Mouse (Mus musculus): ENCODE measurements around the gene Fhad1. TPM values are rescaled to one million over a fixed set of nuclear protein-coding genes. Genes with fewer than 3 reads are reported as not detected.
"Not testable (repeated sequence)": the region's sequence is repeated elsewhere in the genome, so short reads cannot be mapped to it uniquely, and the experiment has no call there.

Gene Fhad1
- 10 to 100 TPM in 1 of 2 experiments, 1 to 10 TPM in 1; 5.1 to 10.8 TPM for total RNA-seq (2021)

DNA sequence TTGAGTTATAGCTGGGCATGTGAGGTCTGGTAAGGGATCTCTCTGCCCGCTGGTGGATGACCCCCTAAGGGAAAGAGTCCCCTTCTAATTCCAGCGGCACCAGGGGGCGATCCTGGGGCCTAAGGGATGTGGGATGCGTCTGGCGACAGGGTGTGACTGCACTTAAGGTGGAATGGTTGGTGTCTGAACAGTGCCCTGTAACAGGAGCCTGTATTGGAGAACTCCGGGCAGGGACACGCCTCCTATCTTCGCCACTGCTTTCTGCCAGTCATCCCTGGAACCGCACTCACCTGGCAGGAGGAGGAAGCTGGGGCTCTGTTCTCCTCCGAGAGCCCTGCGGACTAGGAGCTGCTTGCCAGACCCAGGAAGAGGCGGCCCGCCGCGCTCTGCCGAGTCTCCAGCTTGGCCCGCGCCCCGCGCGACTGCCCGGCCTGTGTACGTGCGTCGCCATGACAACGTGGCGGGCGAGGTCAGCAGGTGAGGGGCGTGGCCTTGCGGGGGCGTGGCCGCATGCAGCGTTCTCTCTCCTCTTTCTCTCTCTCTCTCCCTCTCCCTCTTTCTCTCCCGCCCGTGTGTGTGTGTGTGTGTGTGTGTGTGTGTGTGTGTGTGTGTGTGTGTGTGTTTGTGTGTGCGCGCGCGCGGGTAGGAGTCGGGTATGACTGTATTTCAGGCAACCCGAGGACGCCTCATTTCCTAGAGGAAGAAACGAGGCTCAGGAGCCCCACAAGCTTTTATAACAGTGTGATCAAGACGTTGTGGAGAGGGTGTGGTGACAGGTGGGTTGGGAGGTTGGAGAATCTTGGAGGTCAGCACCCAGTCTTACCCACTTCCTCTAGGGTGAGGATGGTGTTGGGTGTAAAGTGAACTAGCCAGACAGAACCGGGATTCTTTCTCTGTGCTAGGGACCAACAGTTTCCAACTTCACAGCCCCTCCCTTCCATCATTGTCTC, at the start of gene Fhad1:
Fhad1 (minus strand) TSS at position 424 of the 950 bp plus-strand sequence.
- DNase-seq (ENCODE audit: low spot score in 2 of 2) = peak; percentile 53 to 54
- intact Hi-C loops (cut with DNase I) = no loop called here

DNA sequence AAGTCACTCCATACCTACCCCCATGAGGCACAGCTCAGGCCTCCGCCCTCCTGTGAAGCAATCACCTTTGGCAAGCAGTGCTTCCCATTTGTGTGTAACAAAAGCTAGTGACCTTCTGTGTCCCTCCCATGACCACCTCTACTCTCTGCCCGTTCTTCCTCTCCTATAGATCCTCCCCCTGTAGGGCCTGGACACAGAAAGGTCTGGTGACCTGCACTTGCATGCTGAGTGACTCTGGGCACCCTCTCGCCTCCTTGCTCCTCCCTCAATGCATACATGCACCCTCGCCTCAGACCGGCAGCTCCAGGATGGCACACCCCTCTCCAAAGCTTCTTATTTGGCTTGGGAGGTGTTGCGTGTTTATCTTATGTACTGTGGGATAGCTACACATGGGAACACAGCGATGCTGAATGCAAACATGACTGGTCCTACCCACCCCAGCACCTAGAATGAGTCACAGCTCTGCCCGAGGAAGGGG, 48.2 kb upstream of the Fhad1 start:
- intact Hi-C loops (cut with DNase I) = no loop called here

DNA sequence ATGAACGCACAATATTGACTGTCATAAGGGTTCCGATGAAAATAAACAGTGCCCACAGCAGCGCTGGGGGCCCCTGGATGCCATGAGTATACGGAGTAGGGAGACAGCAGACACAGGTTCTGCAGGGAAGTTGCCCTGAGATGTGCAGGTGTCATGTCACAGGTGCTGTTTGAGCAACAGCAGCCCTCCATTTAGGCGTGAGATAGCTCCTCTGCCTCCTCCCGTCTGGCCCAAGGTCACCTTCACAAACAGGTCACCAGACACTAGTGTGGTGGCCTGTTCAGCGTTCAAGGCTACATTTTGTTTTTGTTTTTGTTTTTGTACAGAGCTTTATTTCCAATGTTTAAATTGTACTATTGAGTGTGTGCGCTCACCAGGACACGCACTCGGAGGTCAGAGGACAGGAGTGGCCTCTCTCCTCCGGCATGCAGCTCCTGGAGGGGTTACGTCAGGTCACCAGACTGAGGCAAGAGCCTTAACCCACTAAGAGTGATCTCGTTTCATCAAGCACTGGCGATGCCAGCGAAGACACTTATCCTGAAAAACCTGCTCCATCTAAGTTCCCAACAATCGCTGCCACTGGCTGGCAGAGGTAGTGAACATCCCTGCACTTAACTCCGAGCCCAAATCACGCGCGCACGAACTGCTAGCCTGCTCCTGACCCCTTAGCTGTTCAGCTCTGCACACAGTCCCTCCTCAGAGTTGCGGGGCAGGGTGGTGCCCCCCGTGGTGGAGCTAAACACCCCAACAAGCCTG, 46.8 kb upstream of the Fhad1 start:
- no peak for DNase-seq (ENCODE audit: low spot score in 2 of 2)
- intact Hi-C loops (cut with DNase I) = no loop called here

More for the DNA sequence above, 48.2 kb upstream of the Fhad1 start:
- no peak for DNase-seq (ENCODE audit: low spot score in 2 of 2)

DNA sequence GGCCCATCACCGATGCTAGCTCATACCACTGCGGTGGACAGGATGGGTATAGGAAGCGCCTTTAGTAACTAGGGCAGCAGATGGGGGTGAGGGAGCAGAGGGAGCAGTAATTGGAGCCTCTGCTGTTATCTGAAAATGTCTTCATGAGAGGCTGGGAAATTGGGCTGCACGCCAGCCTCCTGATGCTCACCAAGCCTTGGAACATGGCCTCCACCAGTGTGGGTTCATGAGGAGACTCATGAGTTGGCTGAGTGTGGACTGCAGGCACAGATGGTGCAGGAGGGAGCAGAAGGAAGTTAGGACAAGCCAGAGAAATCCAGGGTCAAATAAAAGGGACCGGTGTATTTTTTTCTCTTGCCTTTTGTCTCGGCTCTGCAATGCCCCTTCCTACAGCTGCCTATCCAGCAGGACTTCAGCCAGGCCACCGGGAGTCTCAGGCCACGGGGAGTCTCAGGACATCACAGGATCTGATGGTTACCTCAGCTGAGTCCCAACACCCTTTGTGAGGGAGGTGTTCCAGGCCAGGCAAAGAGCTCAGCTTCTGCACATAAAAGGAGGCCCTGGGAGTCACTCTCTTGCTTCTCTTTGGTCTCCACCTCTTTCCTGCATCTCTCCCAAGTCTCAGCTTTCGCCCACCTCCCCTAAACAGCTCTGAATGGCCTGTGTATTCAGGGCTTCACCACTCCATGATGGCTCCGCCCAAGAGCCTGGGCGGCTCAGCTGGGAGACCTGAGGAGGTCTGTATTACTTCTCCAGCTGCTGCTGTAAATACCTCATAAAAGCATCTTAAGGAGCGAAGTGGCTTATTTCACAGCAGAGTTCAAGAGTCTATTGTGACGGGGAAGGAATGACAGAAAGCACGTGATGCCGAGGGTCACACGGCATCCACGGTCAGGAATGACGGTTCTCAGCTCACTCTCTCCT, 45.8 kb upstream of the Fhad1 start:
- intact Hi-C loops (cut with DNase I) = no loop called here
- DNase-seq (ENCODE audit: low spot score in 2 of 2) = no peak

DNA sequence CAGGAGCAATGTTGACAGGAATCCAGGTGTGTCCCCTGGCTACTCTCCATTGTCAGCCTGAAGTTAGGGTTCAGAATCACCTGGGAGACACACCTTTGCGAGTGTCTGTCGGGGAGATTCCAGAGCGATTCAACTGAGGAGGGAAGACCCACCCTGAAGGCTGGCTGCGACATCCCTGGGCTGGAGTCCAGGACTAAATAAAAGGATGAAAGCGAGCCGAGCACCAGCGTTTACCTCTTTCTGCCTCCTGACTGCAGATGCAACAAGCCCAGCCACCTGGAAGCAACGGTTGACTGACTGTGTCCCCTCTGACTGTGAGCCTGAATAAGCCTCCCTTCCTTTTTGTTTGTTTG, 44.9 kb upstream of the Fhad1 start:
- intact Hi-C loops (cut with DNase I) = no loop called here
- DNase-seq (ENCODE audit: low spot score in 2 of 2) = no peak

DNA sequence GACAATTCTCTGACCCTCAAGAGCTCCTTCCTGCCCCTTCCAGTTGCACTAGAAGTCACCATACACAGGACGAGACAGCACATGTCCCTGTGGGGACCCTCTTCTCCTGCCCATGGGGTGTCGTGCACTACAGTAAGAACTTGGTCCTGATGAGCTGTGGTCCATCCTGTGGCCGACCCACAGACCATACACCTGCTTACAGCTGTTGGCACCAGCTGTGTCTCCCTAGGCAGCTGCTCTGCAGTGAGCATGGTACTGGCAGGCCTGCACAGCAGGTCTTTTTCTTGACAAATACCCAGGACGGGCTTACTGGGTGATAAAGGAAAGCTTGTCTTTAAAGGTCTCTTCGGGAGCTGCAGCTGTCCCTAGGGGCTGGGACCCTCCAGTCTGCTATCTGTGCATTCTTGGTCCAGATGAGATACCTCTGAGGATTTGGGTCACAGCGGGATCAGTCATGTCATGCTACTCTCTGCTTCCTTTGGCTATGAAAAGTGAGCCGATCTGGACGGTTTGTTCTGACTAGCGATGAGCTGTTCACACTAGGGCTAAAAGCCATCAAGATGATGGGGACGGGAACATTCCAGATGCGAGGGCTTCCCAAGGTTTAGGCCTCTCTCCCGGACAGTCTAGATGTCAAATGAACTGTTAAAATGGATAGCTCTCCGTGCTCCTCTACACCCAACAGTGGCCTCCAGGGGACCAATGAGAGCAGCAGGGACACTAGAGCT, 44.4 kb upstream of the Fhad1 start:
- no peak for DNase-seq (ENCODE audit: low spot score in 2 of 2)
- intact Hi-C loops (cut with DNase I) = no loop called here

DNA sequence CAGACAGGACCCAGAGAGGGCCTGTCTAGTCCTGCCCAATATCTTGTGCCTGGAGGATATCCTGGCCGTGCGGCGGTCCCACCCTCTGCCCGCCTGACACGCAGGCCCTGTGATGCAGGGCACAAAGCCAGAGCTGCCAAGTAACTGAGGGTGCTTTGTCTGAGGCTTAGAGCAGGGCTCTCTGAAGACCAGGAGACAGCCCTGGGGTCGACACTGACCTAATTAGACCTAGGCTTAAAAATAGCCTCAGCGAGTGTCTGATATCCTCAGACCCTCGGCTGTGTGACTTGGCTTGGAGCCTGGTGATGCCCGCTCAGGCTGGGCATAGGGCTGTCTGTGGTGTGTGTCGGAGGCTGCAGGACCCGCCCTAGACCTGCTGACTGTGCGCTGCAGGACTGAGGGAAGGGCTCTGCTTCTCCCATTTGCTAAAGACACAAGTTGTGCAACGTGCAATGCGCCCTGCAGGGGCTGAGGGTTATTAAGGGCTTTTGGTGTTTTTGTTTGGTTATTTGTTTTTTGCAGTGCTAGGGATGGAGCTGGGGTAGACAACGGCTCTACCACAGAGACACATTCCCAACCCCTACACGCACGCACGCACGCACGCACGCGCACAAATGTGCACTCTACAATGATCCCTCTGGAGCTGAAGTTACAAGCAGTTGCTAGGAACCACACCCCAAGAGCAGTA, 42.8 kb upstream of the Fhad1 start:
- peak in 1 of 2 experiments; percentile 16 for DNase-seq (ENCODE audit: low spot score in 2 of 2)
- intact Hi-C loops (cut with DNase I) = no loop called here

DNA sequence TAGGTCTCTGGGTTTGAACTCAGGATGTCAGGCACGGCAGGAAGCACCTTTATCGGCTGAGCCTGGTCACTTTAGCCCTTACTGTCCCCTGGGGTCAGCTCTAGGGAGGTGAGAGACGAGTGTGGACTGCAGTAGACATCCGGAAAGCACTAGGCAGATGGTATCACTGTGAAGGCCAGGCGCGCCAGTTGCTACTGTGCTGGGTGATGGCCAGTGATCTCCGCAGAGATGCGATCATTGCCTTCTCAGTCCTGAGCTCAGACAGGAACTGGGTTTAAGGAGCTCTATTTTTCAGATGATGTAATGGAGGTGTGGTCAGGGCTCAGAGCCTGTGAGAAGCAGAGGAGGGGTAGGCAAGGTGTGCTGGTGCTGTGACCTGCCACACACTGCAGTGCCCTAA, 40.7 kb upstream of the Fhad1 start:
- DNase-seq (ENCODE audit: low spot score in 2 of 2) = no peak

DNA sequence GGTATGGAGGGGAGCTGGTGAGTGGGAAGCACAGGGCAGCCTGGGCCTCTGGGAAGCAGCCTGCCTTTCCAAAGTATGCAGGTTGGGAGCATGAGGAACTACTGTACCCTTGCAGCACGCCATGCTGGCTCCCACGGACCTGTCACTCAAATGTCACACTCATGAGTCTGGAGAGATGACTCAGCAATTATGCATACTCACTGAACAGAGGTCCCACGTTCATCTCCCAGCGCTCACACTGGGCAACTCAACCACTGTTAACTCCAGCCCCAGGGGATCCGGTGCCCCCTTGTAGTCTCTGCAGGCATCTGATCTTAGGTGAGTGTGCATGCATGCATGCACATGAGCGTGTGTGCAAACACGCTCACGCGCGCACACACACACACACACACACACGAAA, 39.7 kb upstream of the Fhad1 start:
- intact Hi-C loops (cut with DNase I) = no loop called here
- no peak for DNase-seq (ENCODE audit: low spot score in 2 of 2)

More for the DNA sequence above, 40.7 kb upstream of the Fhad1 start:
- intact Hi-C loops (cut with DNase I) = no loop called here

DNA sequence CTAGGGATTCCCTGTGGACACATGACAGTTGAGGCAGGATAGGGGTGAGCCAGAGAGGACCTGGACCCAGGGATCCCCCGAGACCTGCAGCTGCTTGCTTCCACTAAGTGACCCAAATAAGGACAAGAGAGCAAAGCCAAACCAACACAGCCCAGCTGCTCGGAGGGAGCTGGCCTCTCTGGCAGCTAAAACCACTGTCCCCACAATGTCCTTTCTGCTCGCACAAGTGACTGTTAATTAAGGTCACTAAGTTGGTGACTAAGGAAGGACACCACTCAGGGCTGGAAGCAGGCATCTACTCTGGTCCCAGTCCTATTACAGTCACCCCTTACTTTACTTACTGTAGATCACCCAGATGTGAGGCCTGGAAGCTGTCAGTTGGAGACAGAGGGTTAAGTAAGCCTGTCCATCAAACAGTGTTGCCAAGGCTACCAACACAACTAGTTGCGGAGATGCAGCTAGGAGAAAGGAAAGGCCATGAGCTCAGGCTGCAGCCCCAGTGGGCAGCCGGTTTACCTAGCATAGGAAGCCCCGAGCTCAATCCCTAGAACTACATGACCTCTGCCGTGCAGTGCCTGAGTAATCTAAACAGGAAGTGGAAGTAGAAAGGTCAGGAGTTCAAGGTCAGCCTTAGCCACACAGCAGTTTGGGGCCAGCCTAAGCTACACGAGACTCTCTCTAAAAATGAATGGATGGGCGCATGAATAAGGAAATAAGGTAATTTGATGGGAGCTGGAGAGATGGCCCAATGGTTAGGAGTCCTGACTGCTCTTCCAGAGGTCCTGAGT, 39.0 kb upstream of the Fhad1 start:
- DNase-seq (ENCODE audit: low spot score in 2 of 2) = no peak
- intact Hi-C loops (cut with DNase I) = no loop called here

DNA sequence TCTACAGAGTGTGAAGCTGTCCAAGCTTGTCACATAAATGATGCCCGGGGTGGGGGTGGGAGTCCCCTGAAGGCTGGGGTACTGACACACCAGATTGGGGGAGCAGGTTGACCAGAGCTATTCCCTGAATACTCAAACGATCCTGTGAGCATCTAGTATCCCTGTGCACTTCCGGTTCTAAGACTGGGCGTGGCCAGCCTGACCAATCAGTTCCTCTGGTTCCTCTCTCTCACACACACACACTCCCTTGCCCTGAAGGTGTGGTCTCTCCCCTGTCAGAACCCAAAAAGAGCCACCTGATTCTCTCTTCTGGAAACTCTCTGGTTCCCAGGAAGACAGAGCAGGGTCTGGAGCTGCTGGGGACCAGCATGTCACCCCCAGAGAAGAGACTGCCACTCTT, 38.4 kb upstream of the Fhad1 start:
- intact Hi-C loops (cut with DNase I) = no loop called here
- DNase-seq (ENCODE audit: low spot score in 2 of 2) = no peak

DNA sequence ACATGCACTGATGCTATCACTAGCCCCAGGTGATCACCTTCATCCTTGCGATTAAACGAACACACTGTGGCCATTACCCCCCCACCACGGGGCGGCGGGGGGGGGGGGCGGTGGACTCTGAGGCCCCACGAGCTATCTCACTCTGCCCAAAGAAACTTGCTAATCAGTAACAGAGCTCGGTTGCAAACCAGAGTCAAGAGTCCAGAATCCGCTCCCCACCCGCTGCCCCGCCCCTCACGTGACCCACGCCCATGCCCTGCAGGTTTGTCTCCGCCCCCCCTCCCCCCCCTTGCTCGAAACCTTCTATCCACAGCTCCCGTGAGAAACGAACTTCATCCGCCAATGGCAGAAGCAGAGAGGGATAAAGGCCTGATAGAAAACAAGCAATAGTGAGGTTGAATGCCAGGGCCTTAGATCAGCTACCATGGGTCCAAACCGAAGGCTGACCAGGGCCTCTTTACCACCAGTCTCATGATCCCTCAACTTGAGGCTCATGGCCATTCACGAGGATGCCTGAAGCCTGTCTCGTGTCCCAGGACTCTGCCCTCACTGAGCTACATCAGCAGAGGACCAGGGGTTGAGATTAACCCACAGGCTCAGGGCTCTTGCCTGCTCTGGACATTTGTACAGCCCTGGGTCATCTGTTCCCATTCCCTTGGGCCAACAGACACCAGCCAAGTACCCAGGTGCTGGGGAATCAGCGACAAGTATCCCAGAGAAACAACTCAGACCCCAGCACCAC, 37.7 kb upstream of the Fhad1 start:
- intact Hi-C loops (cut with DNase I) = no loop called here
- DNase-seq (ENCODE audit: low spot score in 2 of 2) = no peak

DNA sequence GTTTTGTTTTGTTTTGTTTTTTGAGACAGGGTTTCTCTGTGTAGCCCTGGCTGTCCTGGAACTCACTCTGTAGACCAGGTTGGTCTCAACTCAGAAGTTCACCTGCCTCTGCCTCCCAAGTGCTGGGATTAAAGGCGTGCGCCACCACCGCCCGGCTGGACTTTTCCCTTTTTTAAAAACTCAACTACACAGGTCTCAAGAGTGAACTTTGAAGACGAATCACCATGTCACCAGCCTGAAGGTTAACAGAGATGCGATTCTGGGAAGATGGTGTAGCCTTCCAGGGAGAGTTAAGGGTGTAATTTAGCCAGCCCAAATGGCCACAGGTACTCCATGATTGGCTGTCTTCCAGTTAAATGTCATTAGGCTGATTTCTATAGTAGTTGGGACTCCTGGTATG, 37.0 kb upstream of the Fhad1 start:
- intact Hi-C loops (cut with DNase I) = not testable (repeated sequence)

DNA sequence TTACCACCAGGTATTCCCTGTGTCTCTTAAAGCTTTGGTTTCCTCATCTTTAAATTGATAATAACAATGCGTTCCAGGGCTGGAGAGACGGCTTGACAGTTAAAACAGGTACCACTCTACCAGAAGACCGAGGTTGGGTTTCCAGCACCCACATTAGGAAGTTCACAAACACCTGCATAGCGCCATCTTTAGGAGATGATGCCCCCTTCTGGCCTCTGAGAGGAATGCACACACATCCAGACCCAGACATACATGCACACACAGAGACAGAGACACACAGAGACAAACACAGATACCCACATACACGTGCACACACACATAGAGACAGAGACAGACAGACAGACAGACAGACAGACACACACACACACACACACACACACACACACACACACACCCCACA, 35.1 kb upstream of the Fhad1 start:
- no peak for DNase-seq (ENCODE audit: low spot score in 2 of 2)
- intact Hi-C loops (cut with DNase I) = no loop called here

More for the DNA sequence above, 37.0 kb upstream of the Fhad1 start:
- not testable (repeated sequence) for DNase-seq (ENCODE audit: low spot score in 2 of 2)

DNA sequence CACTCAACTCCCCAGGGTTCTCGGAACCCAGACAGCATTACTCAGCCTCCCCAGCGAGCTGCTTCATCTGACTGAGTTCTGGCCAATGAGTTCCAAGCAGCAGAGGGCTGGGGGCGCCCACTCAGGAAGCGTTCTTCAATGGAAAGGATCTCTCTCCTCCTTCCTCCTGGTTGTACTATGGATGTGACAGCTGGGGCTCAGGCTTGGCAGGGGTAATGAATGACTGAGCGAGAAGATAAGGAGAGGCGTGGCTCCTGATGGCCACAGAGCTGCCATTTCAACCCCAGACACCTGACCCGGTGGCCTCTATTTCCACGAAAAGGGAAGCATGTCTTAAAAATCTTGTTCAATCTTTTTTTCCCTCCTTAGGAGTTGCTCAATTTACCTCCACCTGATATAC, 33.5 kb upstream of the Fhad1 start:
- intact Hi-C loops (cut with DNase I) = no loop called here

DNA sequence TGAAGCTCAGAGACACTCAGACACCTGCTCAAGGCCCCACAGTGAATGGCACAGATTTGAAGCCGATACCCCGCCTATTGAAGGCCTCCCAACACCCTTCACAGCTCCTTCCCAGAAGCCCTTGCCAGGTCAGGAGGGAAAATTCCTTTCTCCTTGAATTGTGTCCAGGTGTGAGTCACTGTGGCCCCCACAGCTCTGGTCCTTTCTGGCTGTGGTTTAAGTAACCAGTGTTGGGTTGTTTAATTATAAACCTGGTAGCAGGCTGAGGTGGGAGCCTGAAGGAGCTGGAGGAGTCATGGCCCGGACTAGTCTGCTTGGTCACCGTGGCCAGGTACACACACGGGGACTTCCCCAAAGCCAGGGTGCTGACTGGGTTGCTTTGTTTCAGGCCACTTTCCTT, 32.1 kb upstream of the Fhad1 start:
- no peak for DNase-seq (ENCODE audit: low spot score in 2 of 2)
- intact Hi-C loops (cut with DNase I) = no loop called here

More for the DNA sequence above, 33.5 kb upstream of the Fhad1 start:
- no peak for DNase-seq (ENCODE audit: low spot score in 2 of 2)

DNA sequence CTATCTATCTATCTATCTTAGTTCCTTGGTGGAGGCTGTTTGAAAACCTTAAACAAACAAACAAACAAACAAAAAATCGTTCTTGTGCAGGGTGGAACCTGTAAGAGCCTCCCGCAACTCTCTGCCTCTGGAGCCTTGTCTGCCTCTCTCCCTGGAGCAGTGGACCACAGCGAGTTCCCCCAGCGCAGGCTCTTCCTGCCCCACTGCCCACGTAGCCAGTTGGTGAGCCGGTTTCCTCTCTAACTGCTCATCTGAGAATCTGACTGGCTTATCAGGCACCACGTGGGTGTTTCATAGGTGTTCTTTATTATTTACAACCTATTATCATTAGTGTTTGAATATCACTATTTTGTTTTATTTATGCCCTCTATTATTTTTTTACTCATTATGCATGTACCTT, 31.6 kb upstream of the Fhad1 start:
- DNase-seq (ENCODE audit: low spot score in 2 of 2) = no peak
- intact Hi-C loops (cut with DNase I) = no loop called here
